Mouse (Mus musculus) forebrain, embryonic 16.5 days (tissue): ENCODE measurements around the gene Krtap24-1. TPM values are rescaled to one million over a fixed set of nuclear protein-coding genes. Genes with fewer than 3 reads are reported as not detected.

Experiments
- ATAC-seq: fragments of 200-750 bp; cut with Nextera tagmentation; 2 replicates; pipeline ENCODE4 v1.8.0; 2017; ENCODE audit warnings: mild to moderate bottlenecking, moderate library complexity
- H3K27ac ChIP-seq: fragments of 300-500 bp; sonication (generic); 2 replicates; pipeline ENCODE4 v1.5.1; 2014; ENCODE audit warnings: low read length, control low read depth
- H3K27me3 ChIP-seq: fragments of 300-500 bp; sonication (generic); replicated peaks from 2 replicates; pipeline ENCODE4 v1.6.1; 2014; ENCODE audit warnings: low read length; ENCODE audit not compliant: control insufficient read depth, insufficient read depth
- H3K36me3 ChIP-seq: fragments of 300-500 bp; sonication (generic); 2 replicates; pipeline ENCODE4 v1.6.1; 2014; ENCODE audit not compliant: control insufficient read depth, insufficient read depth
- H3K4me1 ChIP-seq: fragments of 300-500 bp; sonication (generic); replicated peaks from 2 replicates; pipeline ENCODE4 v1.6.1; 2014; ENCODE audit warnings: low read length; ENCODE audit not compliant: control insufficient read depth, insufficient read depth
- H3K4me2 ChIP-seq: fragments of 300-500 bp; sonication (generic); 2 replicates; pipeline ENCODE4 v1.6.1; 2014; ENCODE audit warnings: mild to moderate bottlenecking, low read length, control low read depth
- H3K4me3 ChIP-seq: fragments of 300-500 bp; sonication (generic); replicated peaks from 2 replicates; pipeline ENCODE4 v1.5.1; 2014; ENCODE audit warnings: mild to moderate bottlenecking, low read length, control low read depth
- H3K9ac ChIP-seq: fragments of 300-500 bp; sonication (generic); replicated peaks from 2 replicates; pipeline ENCODE4 v1.6.1; 2014; ENCODE audit warnings: low read depth, low read length, control low read depth
- H3K9me3 ChIP-seq: fragments of 300-500 bp; sonication (generic); 2 replicates; pipeline ENCODE4 v1.6.1; 2016; ENCODE audit warnings: low read length; ENCODE audit not compliant: control insufficient read depth
- WGBS: fragments of 180-500 bp; shearing (Covaris S2); extraction: QIAGEN DNeasy Blood & Tissue Kit; methylation state at CpG from one replicate; pipeline ENCODE4 v1.1.7; 2014; 5-methylcytosine and 5-hydroxymethylcytosine counted together
- polyA plus RNA-seq: library from polyadenylated mRNA; unstranded; fragments of >200 nt; fragmentation: Nextera tagmentation; extraction: Ambion mirVana; gene quantifications from 2 replicates; pipeline ENCODE4 v1.2.1, GENCODE M21; 2015

Gene Krtap24-1
- polyA plus RNA-seq: not detected in 2 replicates

DNA sequence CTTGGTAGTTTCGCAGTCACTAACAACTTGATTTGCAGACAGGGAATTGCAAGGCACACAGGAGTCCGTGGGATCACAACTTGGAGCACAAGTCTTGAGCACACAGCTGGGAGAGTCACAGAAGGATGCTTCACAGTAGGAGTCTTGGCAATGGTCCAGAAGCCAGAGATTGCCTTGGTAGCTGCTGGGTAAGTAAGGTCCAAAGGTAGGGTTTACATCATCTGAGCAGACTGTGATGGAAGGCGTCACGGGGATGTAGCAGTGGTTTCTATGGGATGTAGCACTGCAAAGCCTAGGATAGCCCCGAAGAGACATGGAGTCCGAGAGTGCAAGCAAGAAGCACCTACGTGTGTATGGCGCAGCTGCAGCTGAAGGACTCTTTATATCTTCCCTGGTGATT lies at the start of gene Krtap24-1:
Gene Krtap24-1 (minus strand): TSS at position 358 of the 400 bp plus-strand sequence.
- ATAC-seq: no peak
- Histone ChIP-seq H3K27ac (no peak within 1 kb of the TSS), H3K4me2 (no peak within 1 kb of the TSS), H3K9me3 (no peaks in the 10 kb centered on the region), H3K27me3 (no peaks in the 10 kb centered on the region), H3K4me3 (no peak within 1 kb of the TSS), H3K36me3 (no peaks in the 10 kb centered on the region), H3K9ac (no peak within 1 kb of the TSS), H3K4me1 (no peaks in the 10 kb centered on the region)
- 93% methylated on average over 8 of the region's 8 CpGs for WGBS

DNA sequence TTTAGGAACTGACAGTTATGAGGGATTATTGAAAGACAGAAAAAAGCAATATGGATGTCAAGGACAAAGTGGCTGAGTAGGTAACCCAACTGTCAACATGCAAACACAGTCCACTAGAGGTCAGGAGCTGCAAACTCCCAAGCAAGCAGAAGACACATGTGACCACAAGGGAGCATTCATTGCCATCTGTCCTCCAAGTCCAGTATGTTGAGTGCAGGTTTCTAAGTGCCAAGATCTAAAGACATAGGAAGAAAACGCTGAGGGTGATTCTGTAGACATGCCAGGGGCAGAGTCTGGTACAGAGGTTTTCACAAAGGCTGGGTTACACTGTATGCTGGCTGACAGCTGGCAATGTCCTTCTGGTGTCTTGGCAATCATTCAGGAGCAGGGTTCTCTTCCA lies 45.3 kb upstream of the Krtap24-1 start:
- no peaks in the 10 kb centered on the region for H3K27me3 ChIP-seq

DNA sequence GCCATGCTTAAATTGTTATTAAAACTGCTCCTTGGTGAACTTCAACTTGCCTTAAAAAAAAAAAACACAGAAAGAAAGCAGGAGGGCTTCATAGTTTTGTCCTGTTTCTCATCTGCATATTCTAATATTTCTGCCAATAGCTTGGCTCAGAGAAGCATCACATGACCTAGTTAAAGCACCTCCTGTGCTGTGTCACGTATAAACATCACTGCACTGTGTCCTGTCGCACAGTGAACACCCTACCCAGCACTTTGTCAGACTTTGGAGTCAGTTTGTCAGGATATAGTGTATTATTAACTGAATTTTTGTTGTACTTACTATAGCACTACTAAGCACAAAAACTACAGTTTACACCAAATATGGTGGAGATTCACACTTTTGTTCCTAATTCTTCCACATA lies 39.9 kb upstream of the Krtap24-1 start:
- no peaks in the 10 kb centered on the region for H3K9me3 ChIP-seq
- H3K4me1 ChIP-seq: no peaks in the 10 kb centered on the region
- no peak for ATAC-seq
- H3K27ac ChIP-seq: no peak overlapping the region
- no peak overlapping the region for H3K4me2 ChIP-seq
- no peaks in the 10 kb centered on the region for H3K36me3 ChIP-seq
- WGBS: 65% methylated on average over 2 of the region's 2 CpGs
- H3K27me3 ChIP-seq: no peaks in the 10 kb centered on the region
- H3K4me3 ChIP-seq: no peak overlapping the region
- H3K9ac ChIP-seq: no peak overlapping the region

More for the DNA sequence above, 45.3 kb upstream of the Krtap24-1 start:
- no peaks in the 10 kb centered on the region for H3K36me3 ChIP-seq
- 58% methylated on average over 1 of the region's 1 CpGs for whole genome bisulfite sequencing
- peak; percentile 55; the same call in 1 of the 2 replicates for ATAC-seq
- H3K27ac ChIP-seq: no peak overlapping the region
- H3K9me3 ChIP-seq: no peaks in the 10 kb centered on the region
- no peak overlapping the region for H3K4me2 ChIP-seq
- no peak overlapping the region for H3K4me3 ChIP-seq
- H3K9ac ChIP-seq: no peak overlapping the region
- no peaks in the 10 kb centered on the region for H3K4me1 ChIP-seq

DNA sequence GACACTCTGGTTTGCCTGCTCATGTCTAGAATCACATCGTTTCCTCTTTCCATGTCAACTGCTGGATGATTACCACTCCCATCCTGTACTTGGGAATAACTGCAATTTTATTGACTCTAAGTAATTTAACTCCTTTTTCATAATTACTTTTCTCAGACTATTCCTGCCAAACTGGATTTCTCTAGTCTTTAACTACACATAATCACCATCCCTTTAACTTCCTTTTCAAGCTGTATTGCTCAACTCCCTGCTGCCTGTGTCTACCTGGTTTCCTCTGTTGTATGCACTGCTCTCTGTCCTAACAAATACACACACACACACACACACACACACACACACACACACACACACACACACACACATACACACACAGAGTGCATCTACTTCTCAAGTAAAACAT lies 39.0 kb upstream of the Krtap24-1 start:
- H3K4me3 ChIP-seq: no peak overlapping the region
- no peaks in the 10 kb centered on the region for H3K36me3 ChIP-seq
- WGBS: 81% methylated on average over 1 of the region's 1 CpGs
- no peak overlapping the region for H3K4me2 ChIP-seq
- ATAC-seq: no peak
- no peaks in the 10 kb centered on the region for H3K4me1 ChIP-seq
- H3K9me3 ChIP-seq: no peaks in the 10 kb centered on the region
- no peak overlapping the region for H3K9ac ChIP-seq
- no peaks in the 10 kb centered on the region for H3K27me3 ChIP-seq
- H3K27ac ChIP-seq: no peak overlapping the region

DNA sequence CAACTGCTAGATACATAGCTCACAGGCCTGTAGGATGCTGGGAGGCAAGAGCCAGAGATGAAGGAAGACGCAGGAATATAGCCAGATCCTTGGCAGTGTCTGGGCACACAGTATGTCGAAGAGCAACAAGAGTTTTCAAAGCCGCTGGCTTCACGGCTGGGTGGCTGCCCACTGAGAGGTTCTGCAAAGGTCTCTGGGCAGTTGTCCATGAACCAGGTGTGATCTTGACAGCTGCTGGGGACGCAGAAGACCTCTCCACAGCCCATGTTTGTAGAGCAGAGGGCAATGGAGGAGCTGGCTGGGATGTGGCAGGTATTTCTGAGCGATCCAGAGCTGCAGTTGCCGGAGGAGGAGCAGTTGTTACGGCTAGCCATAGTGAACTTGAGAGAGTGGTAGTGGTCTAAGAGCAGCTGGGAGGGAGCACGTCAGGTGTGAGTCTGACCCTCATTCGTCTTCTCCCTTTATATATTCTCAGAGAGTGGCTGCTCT lies 35.3 kb upstream of the Krtap24-1 start, which contains the start of gene Krtap26-1:
Gene Krtap26-1 (minus strand): TSS at position 439 of the 489 bp plus-strand sequence.
- H3K27me3 ChIP-seq: no peaks in the 10 kb centered on the region
- no peaks in the 10 kb centered on the region for H3K36me3 ChIP-seq
- no peak within 1 kb of the TSS for H3K4me3 ChIP-seq
- H3K4me2 ChIP-seq: no peak within 1 kb of the TSS
- no peak for ATAC-seq
- no peak within 1 kb of the TSS for H3K9ac ChIP-seq
- H3K27ac ChIP-seq: no peak within 1 kb of the TSS
- H3K9me3 ChIP-seq: no peaks in the 10 kb centered on the region
- WGBS: 89% methylated on average over 10 of the region's 10 CpGs
- no peaks in the 10 kb centered on the region for H3K4me1 ChIP-seq

DNA sequence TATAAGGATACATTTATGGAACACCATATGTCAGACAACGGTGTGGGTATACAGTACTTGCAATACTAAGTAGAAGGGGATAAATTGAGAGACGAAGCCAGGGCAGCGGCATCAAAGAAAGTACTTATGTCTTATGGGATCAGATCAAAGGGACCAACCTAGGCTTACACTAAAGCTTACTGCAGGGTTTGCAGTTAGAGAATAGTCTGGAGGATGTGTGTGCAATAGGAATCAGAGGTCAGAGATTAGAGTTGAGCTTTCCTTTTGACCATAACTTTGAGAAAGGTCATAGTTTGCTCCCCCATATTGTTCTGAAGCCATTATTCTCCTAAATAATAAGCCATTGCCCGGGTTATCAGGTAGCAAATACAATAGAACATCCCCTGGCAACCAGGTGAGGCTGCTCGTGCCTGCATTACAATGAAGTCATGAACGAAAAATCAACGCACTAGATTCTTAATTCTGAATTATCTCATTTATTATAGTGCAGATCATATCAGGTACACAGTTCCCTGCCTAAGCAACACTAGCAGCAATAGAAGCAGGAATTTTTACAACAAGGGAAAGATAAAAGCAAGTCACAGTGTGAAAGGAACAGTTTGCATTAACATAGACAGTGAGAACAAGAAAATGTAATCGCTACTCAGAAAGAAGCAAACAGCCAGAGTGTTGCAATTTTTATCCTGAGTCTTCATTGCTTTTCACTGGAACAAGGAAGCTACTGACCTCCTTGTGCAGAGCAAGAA lies 34.5 kb upstream of the Krtap24-1 start:
- no peaks in the 10 kb centered on the region for H3K27me3 ChIP-seq
- 77% methylated on average over 8 of the region's 8 CpGs for WGBS
- H3K36me3 ChIP-seq: no peaks in the 10 kb centered on the region
- H3K9ac ChIP-seq: no peak overlapping the region
- no peaks in the 10 kb centered on the region for H3K4me1 ChIP-seq
- no peaks in the 10 kb centered on the region for H3K9me3 ChIP-seq
- no peak for ATAC-seq
- no peak overlapping the region for H3K4me2 ChIP-seq
- no peak overlapping the region for H3K27ac ChIP-seq
- H3K4me3 ChIP-seq: no peak overlapping the region

DNA sequence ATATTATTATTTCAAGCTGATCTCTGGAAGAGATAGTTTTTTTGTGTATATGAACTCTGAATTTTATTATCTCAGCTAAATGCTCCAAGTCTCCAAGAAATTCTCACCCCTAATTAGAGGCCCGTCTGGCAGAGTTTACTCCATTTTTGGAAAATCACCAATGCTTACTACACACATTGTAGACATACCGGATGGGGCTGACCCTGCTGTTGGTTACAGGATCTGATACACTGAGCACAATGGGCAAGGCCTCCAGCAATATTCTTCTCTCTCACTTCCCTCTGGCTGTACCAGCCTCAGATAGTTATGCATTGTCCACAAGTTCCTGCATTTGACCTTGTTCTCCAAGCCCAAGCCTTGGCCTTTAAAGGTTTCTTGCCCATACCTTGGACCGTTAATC lies 28.0 kb upstream of the Krtap24-1 start:
- Histone ChIP-seq H3K9me3 (no peaks in the 10 kb centered on the region), H3K9ac (no peak overlapping the region), H3K36me3 (no peaks in the 10 kb centered on the region), H3K4me2 (no peak overlapping the region), H3K4me1 (no peaks in the 10 kb centered on the region), H3K27ac (no peak overlapping the region), H3K4me3 (no peak overlapping the region), H3K27me3 (no peaks in the 10 kb centered on the region)
- 57% methylated on average over 3 of the region's 3 CpGs for WGBS
- peak; percentile 85 for ATAC-seq

DNA sequence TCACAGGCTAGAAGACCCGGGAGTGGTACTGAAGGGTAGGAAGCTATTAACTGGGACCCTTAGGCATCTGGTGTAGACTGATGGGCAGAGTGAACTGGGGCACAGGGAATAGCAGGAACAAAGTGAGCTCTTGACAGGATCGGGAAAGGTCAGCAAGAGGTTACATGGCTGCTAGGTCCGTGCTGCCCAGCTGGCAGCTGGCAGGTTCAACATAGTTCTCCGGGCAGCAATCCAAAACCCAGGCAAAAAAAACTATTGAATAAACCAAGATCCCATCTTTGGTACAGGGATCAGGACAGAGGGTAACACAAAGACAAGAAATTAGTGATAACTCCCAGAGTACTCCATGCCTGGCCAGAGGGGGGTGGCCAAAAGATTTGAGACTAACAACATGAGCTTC lies 23.1 kb upstream of the Krtap24-1 start:
- 45% methylated on average over 4 of the region's 4 CpGs for WGBS
- Histone ChIP-seq H3K4me1 (no peaks in the 10 kb centered on the region), H3K9me3 (no peaks in the 10 kb centered on the region), H3K27me3 (no peaks in the 10 kb centered on the region), H3K4me2 (no peak overlapping the region), H3K4me3 (no peak overlapping the region), H3K36me3 (no peaks in the 10 kb centered on the region), H3K27ac (no peak overlapping the region), H3K9ac (no peak overlapping the region)
- peak; percentile 73 for ATAC-seq

DNA sequence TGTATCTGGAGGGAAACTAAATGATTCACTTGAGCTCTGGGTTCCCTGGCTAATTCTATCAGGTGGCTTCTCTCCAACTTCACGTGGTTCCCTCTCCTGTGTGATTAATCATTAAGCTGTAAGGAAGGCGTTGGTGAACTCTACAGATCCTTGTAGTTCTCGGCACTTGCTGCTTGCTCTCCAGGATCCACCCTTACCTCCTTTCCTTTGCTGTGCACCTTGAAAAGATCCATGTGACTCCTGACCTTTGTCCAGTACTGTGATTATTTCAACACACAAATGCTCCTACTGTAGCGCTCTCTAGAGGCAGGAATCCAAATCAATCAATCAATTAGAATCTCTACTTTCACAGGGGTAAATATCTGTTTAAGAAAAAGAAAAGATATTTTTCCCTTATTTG lies 19.4 kb upstream of the Krtap24-1 start:
- ATAC-seq: no peak
- Histone ChIP-seq H3K27ac (no peak overlapping the region), H3K27me3 (no peaks in the 10 kb centered on the region), H3K36me3 (no peaks in the 10 kb centered on the region), H3K9me3 (no peaks in the 10 kb centered on the region), H3K4me2 (no peak overlapping the region), H3K4me1 (no peaks in the 10 kb centered on the region), H3K9ac (no peak overlapping the region), H3K4me3 (no peak overlapping the region)
- WGBS: 80% methylated on average over 4 of the region's 4 CpGs
